Mouse (Mus musculus): ENCODE measurements around the gene Ly6g6f. TPM values are rescaled to one million over a fixed set of nuclear protein-coding genes. Genes with fewer than 3 reads are reported as not detected.
"Not testable (repeated sequence)": the region's sequence is repeated elsewhere in the genome, so short reads cannot be mapped to it uniquely, and the experiment has no call there.

The Ly6g6f gene
- polyA plus RNA-seq, 1 experiment from 2014 or later: 0.96 TPM

GRCm38 (mm10) chr17:35128996-35129395 is 43.6 kb upstream of the Ly6g6f start:
- Histone ChIP-seq H3K9ac (no peak overlapping the region), H3K4me2 (no peak overlapping the region)

GRCm38 (mm10) chr17:35127017-35127416 is 41.6 kb upstream of the Ly6g6f start:
- Histone ChIP-seq H3K36me3 (ENCODE audit: insufficient read depth) (peaks cover 27% of the 10 kb centered on the region; the same call in 1 of the 2 replicates), H3K4me1 (ENCODE audit: insufficient read depth) (no peaks in the 10 kb centered on the region; the same call in 1 of the 2 replicates), H3K9me3 (ENCODE audit: low read depth, low read length) (no peaks in the 10 kb centered on the region), H3K27me3 (ENCODE audit: insufficient read depth, low read length) (no peaks in the 10 kb centered on the region), H3K27ac (ENCODE audit: low read depth) (no peak overlapping the region), H3K9ac (peak overlapping the region; percentile 74), H3K4me2 (peak overlapping the region; percentile 79), H3K4me3 (ENCODE audit: low read depth, low read length) (peak overlapping the region; percentile 48)
- ATAC-seq (ENCODE audit: insufficient read depth) (no peak), DNase-seq (no peak)
- no peak for TF ChIP-seq CTCF (IDR thresholded peaks at IDR 0.05; ENCODE audit: low read depth)
- 52% methylated on average over 13 of the region's 13 CpGs for WGBS

More at GRCm38 (mm10) chr17:35128996-35129395, 43.6 kb upstream of the Ly6g6f start:
- no peaks in the 10 kb centered on the region for H3K9me3 ChIP-seq (ENCODE audit: low read depth, low read length)
- H3K27ac ChIP-seq (ENCODE audit: low read depth): no peak overlapping the region
- no peak overlapping the region for H3K4me3 ChIP-seq (ENCODE audit: low read depth, low read length)
- TF ChIP-seq CTCF (IDR thresholded peaks at IDR 0.05; ENCODE audit: low read depth): no peak
- 52% methylated on average over 11 of the region's 11 CpGs for WGBS
- H3K36me3 ChIP-seq (ENCODE audit: insufficient read depth): peaks cover 21% of the 10 kb centered on the region; the same call in 1 of the 2 replicates
- DNase-seq (no peak), ATAC-seq (ENCODE audit: insufficient read depth) (no peak)
- no peaks in the 10 kb centered on the region for H3K27me3 ChIP-seq (ENCODE audit: insufficient read depth, low read length)
- H3K4me1 ChIP-seq (ENCODE audit: insufficient read depth): no peaks in the 10 kb centered on the region; the same call in 1 of the 2 replicates

- DNase-seq (peak; percentile 87), ATAC-seq (ENCODE audit: insufficient read depth) (peak; percentile 58)
- peaks cover 27% of the 10 kb centered on the region; the same call in 1 of the 2 replicates for H3K36me3 ChIP-seq (ENCODE audit: insufficient read depth)
- peak within 1 kb of the TSS; percentile 74 for H3K9ac ChIP-seq
- no peaks in the 10 kb centered on the region for H3K9me3 ChIP-seq (ENCODE audit: low read depth, low read length)
- TF ChIP-seq CTCF (IDR thresholded peaks at IDR 0.05; ENCODE audit: low read depth): no peak
- no peaks in the 10 kb centered on the region; the same call in 1 of the 2 replicates for H3K4me1 ChIP-seq (ENCODE audit: insufficient read depth)
- H3K27me3 ChIP-seq (ENCODE audit: insufficient read depth, low read length): no peaks in the 10 kb centered on the region
- H3K27ac ChIP-seq (ENCODE audit: low read depth): peak within 1 kb of the TSS; percentile 64
- under 1% methylated on average over 36 of the region's 36 CpGs for WGBS
- peak within 1 kb of the TSS; percentile 48 for H3K4me3 ChIP-seq (ENCODE audit: low read depth, low read length)
- peak within 1 kb of the TSS; percentile 79 for H3K4me2 ChIP-seq
Observed at GRCm38 (mm10) chr17:35126206-35126611, 40.8 kb upstream of the Ly6g6f start, which contains the start of gene D17H6S53E. Gene D17H6S53E, plus strand, starts transcription at chr17:35126373.

- peak overlapping the region; percentile 48 for H3K4me3 ChIP-seq (ENCODE audit: low read depth, low read length)
- no peaks in the 10 kb centered on the region for H3K27me3 ChIP-seq (ENCODE audit: insufficient read depth, low read length)
- DNase-seq (peak; percentile 10), ATAC-seq (ENCODE audit: insufficient read depth) (no peak)
- 13% methylated on average over 6 of the region's 6 CpGs for WGBS
- H3K4me1 ChIP-seq (ENCODE audit: insufficient read depth): no peaks in the 10 kb centered on the region; the same call in 1 of the 2 replicates
- no peak for TF ChIP-seq CTCF (IDR thresholded peaks at IDR 0.05; ENCODE audit: low read depth)
- peak overlapping the region; percentile 74 for H3K9ac ChIP-seq
- peak overlapping the region; percentile 79 for H3K4me2 ChIP-seq
- peak overlapping the region; percentile 64; the same call in 1 of the 2 replicates for H3K27ac ChIP-seq (ENCODE audit: low read depth)
- H3K9me3 ChIP-seq (ENCODE audit: low read depth, low read length): no peaks in the 10 kb centered on the region
- H3K36me3 ChIP-seq (ENCODE audit: insufficient read depth): peaks cover 27% of the 10 kb centered on the region; the same call in 1 of the 2 replicates
Observed at GRCm38 (mm10) chr17:35125578-35125977, 40.2 kb upstream of the Ly6g6f start.

GRCm38 (mm10) chr17:35125081-35125480 is 39.7 kb upstream of the Ly6g6f start:
- Histone ChIP-seq H3K36me3 (ENCODE audit: insufficient read depth) (peaks cover 24% of the 10 kb centered on the region; the same call in 1 of the 2 replicates), H3K4me2 (peak overlapping the region; percentile 79; the same call in 1 of the 2 replicates), H3K9ac (peak overlapping the region; percentile 74), H3K4me3 (ENCODE audit: low read depth, low read length) (peak overlapping the region; percentile 48; the same call in 1 of the 2 replicates), H3K27me3 (ENCODE audit: insufficient read depth, low read length) (no peaks in the 10 kb centered on the region), H3K4me1 (ENCODE audit: insufficient read depth) (peaks cover 2% of the 10 kb centered on the region; the same call in 1 of the 2 replicates), H3K27ac (ENCODE audit: low read depth) (0 out of 2 replicates have a peak overlapping the region, but pooled peaks have one; percentile 64), H3K9me3 (ENCODE audit: low read depth, low read length) (no peaks in the 10 kb centered on the region)
- ATAC-seq (ENCODE audit: insufficient read depth) (no peak), DNase-seq (no peak)
- 92% methylated on average over 1 of the region's 1 CpGs for WGBS
- TF ChIP-seq CTCF (IDR thresholded peaks at IDR 0.05; ENCODE audit: low read depth): no peak

- H3K9ac ChIP-seq; H3K27me3 ChIP-seq (ENCODE audit: insufficient read depth, low read length); H3K9me3 ChIP-seq (ENCODE audit: low read depth, low read length); ATAC-seq (ENCODE audit: insufficient read depth); H3K4me2 ChIP-seq; H3K27ac ChIP-seq (ENCODE audit: low read depth); H3K4me1 ChIP-seq (ENCODE audit: insufficient read depth); DNase-seq; H3K4me3 ChIP-seq (ENCODE audit: low read depth, low read length): not testable (repeated sequence)
- H3K36me3 ChIP-seq (ENCODE audit: insufficient read depth): peaks cover 26% of the 10 kb centered on the region; the same call in 1 of the 2 replicates
- WGBS: 88% methylated on average over 12 of the region's 12 CpGs
Observed at GRCm38 (mm10) chr17:35124261-35124896, 39.0 kb upstream of the Ly6g6f start.

GRCm38 (mm10) chr17:35123287-35123686 is 37.9 kb upstream of the Ly6g6f start:
- H3K27me3 ChIP-seq (ENCODE audit: insufficient read depth, low read length); ATAC-seq (ENCODE audit: insufficient read depth); H3K4me2 ChIP-seq; DNase-seq; H3K4me3 ChIP-seq (ENCODE audit: low read depth, low read length); H3K9ac ChIP-seq; H3K9me3 ChIP-seq (ENCODE audit: low read depth, low read length); H3K27ac ChIP-seq (ENCODE audit: low read depth); H3K4me1 ChIP-seq (ENCODE audit: insufficient read depth): not testable (repeated sequence)
- peaks cover 27% of the 10 kb centered on the region for H3K36me3 ChIP-seq (ENCODE audit: insufficient read depth)
- WGBS: 84% methylated on average over 9 of the region's 9 CpGs
